Mouse (Mus musculus) cerebellum, adult 8-10 months (tissue): ENCODE results near the gene Shisa7.
"Not testable (repeated sequence)": the region's sequence is repeated elsewhere in the genome, so short reads cannot be mapped to it uniquely, and the experiment has no call there.

Experiments used
- DNase-seq: peaks from one replicate; pipeline ENCODE4 v3.0.0; 2022

Shisa7 gene

DNA sequence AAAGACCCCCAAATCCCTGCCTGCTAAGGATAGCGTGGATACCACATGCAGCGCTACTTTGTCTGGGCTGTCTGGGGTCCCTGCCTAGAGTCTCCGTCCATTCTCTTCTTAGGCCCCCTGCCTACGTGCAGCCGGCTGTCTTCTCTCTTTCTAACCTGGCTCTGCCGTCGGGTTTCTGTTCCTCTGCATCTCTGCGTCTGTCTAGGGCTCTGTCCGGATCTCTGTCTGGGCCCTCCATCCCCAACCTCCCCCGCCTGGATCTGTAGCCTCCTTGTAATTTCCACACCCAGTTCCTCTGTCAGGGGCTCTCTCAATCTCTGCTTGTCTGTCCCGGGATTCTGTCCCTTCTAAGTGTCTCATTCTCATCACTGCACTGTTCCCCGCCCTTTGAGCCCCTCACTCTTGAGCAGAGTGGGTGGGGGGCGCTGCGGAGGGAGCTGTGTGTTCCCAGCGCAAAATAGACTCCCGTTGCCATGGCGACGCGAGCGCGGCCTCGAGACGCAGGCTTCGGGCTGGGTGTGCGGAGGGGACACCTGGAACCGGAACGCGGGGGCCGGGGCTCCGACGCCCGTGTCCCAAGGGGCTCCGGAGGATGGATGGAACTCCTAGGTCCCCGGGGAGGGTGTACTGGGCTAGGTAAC lies 772 bp downstream of the Shisa7 start:
- DNase-seq = peak; percentile 42

DNA sequence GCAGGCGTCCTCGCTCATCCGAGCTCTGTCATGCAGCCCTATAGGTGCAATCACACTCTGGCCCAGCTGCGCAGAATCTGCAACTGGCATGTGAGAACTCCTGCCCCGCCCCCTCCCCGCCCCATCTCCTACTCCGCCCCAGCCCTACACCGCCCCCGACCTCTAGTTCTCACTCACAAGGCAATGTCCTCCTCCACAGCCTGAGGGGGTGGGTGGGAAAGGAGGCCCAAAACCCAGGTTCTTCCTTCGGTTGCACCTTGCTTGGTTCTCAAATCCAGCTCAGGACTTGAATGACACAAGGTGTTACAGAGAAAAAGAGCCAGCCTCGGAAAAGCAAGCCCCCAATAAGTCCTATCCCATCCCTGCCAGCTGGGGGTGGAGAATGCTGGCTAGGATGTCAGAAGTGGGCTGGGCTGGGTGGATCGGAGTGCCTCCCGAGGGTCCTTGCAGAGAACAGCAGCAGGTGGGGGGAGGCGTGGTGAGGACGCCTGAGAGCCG lies 1.8 kb downstream of the Shisa7 start:
- no peak for DNase-seq

DNA sequence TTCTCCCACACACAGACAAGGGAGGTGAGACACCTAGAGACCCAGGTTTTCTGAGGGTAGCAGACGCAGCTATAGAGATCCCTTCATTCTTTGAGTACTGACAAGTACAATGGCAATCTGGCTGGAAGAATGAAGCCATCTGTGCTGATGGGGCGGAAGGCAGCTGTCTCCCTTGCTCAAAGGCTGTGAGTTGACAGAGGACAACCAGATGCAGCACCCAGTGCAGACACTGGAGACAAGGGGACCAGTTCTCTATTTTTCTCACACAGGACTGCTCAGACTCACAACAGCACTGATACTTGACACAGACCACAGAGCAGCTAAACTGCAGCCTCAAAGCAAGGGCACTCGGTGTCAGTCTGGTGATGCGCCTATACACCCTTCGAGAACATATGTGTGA lies 2.4 kb downstream of the Shisa7 start:
- DNase-seq = no peak

DNA sequence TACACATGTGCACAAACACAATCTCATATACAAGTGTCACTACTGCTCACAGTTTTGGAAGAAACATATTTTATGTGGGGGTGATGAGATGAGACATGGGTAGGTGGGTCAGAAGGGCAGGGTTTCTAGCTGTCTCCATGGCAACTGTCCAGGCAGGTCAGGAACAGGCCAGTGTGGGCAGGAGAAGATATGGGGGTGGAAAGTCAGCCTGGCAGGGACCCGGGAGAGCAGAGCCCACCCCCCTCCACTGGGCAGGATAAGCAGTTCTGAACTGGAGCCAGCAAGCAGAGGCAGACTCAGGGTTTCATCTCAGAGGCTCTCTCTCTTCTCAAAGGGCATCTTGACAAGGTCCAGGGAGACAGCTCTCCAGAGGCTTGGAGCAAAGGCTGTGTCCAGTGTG lies 6.9 kb downstream of the Shisa7 start:
- no peak for DNase-seq

DNA sequence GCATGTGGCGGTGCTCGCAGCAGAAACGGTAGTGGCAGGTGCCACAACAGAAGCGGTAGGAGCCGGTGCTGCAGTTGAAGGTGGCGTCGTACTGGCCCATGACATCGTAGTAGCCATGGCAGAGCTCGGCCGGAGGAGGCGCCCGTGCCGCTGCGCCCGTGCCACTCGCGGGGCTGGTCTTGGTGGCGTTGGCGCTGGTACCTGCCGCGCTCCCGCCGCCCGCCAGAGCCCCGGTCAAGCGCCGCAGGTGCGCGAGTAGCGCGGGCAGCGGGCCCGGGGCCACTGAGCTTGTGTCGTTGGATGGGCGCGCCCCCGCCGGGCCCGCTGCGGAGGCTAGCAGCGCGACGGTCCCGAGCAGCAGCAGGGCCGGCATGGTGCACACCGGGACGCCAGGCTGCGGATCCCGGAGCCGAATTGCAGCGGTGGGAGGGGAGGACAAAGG lies 8.1 kb downstream of the Shisa7 start:
- DNase-seq = peak; percentile 82

DNA sequence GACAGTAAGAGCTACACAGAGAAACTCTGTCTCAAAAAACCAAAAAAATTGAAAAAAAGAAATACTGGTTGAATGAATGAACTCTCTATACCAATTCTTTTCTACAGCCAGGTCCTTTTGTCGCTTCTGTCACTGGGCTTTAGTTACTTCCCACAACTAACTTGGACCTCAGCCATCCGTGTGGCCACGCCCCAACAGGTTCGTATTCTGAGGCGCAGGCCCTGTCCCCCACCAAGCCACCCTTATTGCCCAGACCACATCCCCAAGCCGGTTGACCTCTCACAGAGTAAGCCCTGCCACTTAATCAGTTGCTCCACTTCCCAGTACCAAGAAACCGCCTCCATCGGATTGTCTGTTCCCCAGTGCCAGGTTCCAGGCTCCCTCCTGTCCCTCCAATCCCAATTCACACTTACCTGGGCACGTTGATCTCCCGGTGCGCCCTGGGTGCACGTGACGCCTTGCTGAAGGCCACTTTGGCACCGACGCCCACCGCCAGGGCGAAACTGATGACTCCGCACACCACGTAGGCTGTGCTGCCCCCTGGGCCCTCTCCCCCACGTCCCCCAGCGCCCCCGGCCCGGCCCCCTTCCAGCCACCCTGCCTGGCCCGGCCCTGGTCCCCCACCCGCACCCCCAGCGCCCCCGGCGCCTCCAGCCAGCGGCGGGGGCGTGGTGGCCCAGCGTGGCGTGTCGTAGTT lies 8.7 kb downstream of the Shisa7 start:
- DNase-seq = peak; percentile 50

DNA sequence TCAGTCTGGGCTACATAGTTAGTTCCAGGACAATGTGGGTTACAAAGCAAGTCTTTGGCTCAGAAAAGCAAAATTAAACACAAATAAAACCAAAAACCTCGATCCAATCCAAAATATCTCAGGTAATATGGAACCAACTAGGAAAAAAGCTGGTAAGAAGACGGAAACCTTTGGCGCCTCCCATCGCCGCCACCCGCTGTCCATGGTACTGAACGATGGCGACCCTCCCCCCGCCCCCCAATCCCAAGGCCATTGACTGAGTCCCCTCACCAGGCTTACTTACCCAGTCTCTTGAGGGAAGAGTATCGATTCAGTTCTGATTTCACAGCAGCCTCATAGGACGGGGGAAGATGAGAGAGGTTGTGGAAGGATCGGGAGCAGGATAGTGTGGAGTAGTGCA lies 14.0 kb downstream of the Shisa7 start:
- no peak for DNase-seq

DNA sequence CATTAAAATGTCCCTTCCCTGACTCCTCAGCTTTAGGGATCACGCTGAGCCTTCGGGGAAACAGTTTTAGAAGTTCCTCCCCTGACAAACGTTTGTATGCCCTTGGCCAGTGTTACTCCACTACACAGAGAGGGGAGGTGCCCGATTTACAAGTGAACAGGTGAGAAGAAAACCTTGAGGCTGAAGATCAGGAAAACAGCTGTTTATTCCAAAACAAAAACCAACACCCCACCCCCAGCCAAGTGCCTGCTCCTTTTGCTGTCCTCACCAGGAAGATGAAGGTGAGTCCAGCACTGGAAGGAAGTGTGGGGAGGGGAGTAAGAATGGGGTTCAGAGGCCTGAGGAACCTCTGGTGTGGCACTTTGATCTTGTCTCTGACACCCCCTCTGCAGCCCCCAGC lies 19.1 kb downstream of the Shisa7 start:
- no peak for DNase-seq

DNA sequence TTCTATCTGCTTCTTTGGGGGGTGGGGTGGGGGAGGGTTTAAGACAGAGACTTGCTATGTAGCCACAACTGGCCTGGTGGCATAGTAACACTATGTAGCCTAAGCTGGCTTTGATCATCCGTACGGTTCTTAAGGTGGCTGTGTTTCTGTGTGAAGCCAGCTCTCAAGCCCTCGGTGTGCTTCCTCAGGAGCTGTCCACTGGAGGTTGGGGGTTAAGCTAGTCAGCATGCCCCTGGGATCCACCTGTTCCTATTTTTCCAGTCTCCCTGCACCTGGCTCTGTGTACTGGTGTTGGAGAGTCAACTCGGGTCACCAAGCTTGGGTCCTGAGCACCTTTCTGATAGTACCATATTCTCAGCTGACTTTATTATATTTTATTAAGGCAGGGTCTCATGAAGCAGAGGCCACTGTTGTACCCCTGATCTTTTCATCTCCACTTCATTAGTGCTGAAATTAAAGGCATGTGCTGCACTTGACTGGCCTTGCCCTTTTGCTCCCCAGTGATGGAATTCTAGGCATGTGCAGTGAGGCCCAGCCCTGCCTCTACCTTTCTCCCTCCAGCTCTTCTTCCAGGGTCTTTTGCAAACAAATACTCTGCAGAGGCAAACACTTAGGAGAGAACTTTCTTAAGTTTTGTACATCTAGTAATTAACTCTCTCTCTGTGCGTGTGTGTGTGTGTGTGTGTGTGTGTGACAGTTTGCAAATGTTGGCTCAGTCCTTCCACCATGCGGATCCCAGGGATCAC lies 22.2 kb downstream of the Shisa7 start:
- DNase-seq = no peak

DNA sequence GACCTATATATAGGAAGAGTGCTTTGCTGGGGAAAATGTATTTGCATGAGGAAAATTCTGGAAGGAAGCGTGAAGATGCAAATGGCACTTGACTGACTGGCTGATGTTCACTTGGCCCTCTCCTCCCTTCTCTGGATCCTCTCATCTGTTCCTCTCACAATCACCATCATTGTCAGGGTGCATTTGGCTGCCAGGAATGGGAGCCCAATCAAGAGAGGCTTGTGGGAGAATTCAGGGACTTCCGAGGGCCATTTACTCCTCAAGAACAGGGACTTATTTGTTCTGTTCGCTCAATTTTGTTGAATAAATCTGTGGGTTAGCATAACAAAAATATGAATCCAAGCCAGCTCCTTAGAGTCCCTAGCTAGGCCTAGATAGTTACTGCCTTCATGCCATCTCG lies 22.8 kb downstream of the Shisa7 start:
- DNase-seq = no peak

DNA sequence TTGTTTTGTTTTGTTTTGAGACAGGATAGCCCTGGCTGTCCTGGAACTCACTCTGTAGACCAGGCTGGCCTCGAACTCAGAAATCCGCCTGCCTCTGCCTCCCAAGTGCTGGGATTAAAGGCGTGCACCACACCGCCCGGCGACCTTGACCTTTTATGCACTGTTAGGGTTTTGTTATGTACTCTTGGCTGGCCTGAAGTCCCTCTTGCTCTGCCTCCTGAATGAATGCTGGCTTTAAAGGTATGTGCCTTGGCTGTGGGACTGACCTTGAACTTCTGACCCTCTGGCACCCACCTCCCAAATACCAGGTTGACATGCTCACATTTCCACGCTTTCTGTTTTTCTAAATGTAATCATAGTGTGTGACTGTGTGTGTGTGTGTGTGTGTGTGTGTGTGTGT lies 23.6 kb downstream of the Shisa7 start:
- DNase-seq = not testable (repeated sequence)

DNA sequence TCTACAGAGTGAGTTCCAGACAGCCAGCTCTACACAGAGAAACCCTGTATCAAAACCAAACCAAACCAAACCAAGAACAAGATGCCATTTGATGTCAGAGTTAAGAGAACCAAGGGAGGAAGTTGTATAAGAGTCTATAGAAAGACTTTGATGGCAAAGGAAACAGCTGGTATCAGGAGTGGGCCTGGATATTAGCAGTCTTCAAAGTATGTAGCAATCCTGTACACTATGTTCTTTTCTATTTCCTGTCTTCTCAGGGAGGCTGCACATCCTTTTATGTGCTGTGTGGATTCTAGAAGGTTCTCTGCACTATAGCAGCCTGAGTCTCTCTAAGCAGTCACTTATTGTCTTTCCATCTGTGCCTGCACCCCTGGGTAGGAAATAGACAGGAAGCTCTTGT lies 27.9 kb downstream of the Shisa7 start:
- no peak for DNase-seq

DNA sequence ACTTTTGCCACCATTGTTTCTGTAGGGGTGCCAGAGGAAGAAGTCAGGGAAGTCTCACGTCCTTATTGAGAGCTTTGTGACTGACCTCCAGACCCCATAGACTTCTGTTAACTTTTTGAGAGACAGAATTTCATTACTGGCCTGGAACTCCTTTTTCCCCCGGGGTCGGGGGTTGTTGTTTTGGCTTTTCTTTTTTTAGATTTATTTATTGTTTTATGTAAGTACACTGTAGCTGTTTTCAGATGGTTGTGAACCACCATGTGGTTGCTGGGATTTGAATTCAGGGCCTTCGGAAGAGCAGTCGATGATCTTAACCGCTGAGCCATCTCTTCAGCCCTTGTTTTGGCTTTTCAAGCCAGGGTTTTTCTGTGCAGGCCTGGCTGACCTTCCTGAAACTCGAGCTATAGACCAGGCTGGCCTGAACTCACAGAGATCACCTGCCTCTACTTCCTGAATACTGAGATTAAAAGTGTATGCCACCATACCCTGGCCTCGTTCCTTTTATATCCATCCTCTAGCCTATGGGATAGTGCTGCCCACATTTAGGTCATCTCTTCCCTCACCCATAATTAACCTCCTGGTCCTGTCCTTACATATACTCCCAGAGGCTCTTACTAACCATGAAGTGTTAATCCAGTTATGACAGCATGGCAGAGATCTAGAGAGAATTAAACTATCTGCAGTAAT lies 31.2 kb downstream of the Shisa7 start:
- DNase-seq = no peak

DNA sequence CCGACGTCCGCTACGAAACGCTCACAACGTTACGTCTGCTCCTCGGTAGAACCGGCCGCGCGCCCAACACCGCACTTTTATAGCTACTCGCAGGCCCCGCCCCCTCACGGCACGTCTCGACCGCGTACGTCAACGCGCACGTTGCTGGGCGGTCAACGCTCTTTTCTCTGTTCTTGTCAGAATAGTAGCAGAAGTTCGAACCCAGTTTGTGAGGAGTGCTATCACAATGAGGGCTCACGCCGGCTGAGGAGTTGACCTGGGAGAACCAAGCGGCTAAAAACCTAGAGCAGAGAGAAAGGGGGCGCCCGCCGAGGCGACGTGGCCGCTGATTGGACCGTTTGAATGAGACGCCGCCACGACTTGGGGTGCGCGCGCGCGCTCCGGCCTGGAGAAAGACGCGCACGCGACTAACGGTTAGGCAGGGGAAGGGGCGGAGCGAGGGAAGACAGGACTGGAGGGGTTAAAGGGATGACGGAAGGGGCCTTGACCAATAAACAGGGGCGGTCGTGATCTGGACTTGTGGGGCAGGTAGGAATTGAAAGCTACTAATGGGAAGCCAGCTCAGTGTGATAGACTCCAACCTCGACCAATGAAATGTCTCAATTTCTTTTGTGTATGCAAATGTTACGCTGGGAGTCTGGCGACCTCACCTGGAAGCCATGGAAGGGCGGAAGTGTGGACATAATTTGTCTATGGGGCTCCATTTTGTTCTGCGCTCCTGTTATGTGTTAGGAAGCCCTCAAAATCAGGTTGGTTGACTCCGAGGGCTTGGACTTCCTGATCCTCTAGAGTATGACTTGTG lies 32.0 kb downstream of the Shisa7 start, which contains the start of gene Ube2s:
Ube2s (minus strand) TSS at position 288 of the 802 bp plus-strand sequence.
- peak; percentile 98 for DNase-seq

DNA sequence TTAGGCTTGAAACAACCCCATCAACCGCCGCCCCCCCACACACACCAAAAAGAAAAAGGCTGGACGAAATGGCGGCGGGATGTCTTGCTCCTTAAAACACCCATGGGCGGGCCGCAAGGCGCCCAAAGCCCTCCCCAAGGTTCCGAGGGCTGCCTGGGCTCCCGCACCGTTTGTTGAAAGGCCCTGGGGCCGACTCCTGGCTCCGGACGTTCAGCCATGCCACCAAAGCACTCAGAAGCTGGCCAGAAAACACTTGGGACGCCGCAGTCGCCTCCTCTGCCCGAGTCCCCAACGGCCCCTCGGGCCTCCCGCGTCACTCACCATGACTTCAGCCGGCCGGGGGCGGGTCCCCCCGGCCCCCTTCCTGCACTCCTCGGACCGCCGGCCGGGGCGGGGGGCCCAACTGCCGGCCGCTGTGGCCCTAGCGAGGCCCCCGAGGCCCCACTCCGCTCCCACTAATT lies 32.6 kb downstream of the Shisa7 start:
- no peak for DNase-seq

DNA sequence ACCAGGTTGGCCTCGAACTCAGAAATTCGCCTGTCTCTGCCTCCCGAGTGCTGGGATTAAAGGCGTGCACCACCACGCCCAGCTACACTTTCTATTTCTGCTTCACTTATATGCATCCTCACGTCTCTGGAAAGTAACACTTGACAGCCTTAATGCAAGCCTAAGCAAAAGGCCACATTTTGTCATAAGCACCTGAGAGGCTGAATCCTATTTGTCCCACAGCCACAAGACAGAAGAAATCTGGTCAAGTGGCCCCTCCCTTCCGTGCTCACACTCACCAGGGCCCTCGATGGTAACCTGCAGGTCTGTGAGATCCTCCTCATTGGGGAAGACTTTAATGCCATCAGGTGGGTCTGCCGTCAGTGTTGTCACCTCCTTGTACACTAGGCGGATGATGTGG lies 33.4 kb downstream of the Shisa7 start:
- not testable (repeated sequence) for DNase-seq

DNA sequence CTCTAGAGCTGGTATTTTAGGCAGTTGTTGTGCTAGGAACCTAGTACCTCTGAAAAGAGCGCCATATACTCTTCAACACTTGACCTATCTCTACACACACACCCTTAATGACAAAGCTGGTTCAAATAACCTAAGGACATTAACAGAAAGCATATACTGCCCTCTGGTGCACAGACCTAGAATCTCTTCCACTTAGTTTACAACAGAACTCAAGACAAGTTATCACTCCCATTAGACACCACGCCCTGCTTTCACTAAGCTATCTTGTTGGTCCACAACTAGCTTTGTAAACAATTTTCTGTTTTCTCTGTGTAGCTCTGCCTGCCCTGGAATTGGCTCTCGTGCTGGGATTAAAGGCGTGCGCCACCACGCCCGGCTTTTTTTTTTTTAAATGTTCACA lies 37.8 kb downstream of the Shisa7 start:
- no peak for DNase-seq

DNA sequence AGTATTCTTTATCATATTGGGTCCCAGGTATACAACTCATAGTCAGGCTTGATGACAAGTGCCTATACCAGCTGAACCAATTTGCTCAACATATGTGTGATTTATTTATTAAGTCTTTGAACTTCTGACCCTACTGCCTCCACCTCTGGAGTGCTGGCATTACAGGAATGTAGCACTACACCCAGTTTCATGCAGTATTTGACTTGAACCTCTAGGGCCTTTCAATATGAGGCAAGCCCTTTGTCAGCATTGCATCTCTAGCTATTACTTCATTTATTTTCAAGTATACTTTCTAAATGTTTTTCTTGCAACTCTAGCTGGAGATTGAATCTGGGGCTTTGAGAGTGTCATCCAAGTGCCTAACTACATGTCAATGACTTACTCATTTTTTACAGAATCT lies 42.2 kb downstream of the Shisa7 start:
- no peak for DNase-seq

DNA sequence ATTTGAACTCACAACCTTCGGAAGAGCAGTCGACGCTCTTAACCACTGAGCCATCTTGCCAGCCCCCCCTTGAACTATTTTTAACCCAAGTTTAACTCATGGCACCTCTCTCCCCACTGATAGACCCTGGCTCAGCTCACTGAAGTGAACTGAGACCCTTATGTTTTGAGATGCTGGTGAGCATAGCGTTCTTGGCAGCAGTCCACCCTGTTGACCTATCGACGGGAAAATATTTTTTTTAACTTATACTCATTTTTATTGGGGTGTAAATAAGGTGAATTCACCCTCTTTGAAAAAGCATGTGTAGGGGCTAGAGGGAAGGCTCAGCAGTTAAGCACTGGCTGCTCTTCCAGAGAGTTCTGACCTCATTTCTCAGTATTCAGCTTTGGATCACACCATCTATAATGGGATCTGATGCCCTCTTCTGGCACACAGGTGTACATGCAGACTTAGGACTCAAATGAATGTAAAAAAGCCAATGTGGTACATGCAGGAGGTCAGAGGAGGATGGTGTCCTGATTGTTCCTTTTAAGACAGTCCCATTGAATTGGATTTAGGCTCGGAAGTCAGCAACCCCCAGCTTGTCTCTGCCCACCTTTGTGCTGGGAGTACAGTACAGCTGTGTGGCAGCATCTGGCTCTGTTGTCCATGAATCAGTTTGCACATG lies 48.6 kb downstream of the Shisa7 start:
- DNase-seq = peak; percentile 41

DNA sequence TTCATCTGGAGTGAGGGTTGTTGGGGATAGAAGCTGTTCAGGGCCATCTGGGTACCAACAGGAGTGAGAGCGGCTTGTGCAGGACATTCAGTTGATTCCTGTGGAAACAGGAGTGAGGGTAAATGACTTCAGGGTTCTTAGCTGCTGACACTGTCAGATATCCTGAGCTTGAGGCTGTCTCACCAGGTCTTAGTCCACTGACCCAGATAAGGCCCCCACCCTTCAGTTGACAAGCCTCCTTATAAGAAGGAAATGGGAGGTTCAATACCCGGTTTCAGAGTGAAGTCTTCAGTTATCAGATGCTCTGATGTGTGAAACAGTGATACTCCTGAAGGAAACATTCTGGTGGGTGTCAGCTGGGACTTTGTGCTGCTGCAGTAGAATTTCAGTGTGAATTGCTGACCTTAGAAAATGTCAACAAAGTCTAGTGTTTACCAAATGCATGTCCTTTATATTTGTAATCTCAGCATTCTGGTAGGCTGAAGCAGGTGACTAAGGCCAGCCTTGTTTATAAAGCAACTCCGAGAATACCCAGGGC lies 49.8 kb downstream of the Shisa7 start:
- no peak for DNase-seq

DNA sequence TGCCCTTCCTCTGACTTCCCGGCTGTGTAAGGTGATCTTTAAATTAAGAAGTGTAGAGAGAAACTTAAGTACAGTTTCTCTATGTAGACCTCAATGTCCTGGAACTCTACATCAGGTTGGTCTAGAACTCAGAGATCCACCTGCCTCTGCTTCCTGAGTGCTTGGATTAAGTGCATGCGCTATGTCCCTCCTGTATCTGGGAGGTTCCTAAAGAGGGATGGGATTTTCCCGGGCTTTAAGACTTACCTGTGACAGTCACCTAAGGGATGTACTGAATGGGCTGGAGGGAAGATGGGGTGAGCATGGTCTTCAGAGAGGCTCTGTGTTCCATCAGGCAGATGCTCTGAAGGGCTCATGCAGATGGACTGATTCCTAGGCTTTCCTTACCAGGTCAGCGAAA lies 50.8 kb downstream of the Shisa7 start:
- DNase-seq = no peak
